Mouse (Mus musculus) kidney, adult 2 months (tissue): ENCODE data around the gene Wdr46.

Experiments used
- CTCF ChIP-seq: fragments of 200-500 bp; conservative IDR thresholded peaks from 2 replicates; pipeline ENCODE4 v1.5.1; 2011; ENCODE audit warnings: low read depth, mild to moderate bottlenecking, control low read depth, low read length, moderate library complexity, mixed read lengths; ENCODE audit not compliant: insufficient read depth, insufficient read length
- POLR2A ChIP-seq: fragments of 200-500 bp; IDR thresholded peaks from one replicate; pipeline ENCODE4 v1.6.1; 2011; ENCODE audit warnings: low read depth, low read length, control low read depth

DNA sequence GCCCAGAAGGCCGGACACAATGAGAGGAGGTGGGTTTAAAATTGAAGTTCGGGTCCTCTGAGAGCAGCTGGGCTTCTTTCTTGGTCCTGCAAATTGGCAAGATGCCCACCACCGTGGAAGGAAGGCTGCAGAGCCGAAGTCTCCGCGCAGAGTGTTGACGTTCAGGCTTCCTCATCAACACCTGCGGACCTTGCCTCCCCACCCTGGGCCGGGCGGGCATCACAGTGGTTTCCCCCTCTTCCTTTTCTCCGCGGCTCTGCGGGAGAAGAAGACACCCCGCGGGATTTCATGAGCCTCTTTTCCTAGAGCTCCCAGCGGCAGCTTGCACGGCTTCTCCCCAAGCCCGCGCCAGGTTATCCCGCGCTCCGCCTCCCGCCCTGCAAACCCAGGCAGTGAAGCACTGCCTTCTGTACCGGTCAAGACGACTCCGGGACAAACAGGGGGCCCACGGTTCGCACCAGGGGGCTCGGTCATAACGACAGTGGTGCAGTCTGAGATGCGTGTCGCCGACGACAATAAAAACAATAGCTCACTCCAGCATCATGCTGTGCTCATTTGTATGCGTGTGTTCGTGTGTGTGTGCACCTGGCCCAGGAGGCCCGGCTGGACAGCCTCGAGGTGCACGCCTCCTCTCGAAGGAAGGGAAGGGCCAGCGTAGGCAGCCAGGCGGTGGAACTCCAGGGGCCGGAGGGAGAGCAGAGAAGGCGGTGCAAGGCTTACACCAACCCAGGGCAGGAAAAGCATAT, 32.0 kb upstream of the Wdr46 start:
- TF ChIP-seq CTCF (no peak), POLR2A (no peak)
